Mouse (Mus musculus) liver, adult 2 months (tissue): ENCODE measurements around the gene 9930104L06Rik. TPM values are rescaled to one million over a fixed set of nuclear protein-coding genes. Genes with fewer than 3 reads are reported as not detected.

Experiments used
- DNase-seq: peaks from one replicate; pipeline ENCODE4 v3.0.0-alpha.2; 2011; ENCODE audit warnings: low read depth, low spot score; ENCODE audit errors: extremely low read depth
- H3K27ac ChIP-seq: fragments of 200-500 bp; replicated peaks from 2 replicates; pipeline ENCODE4 v1.5.1; 2012; ENCODE audit warnings: low read depth, mild to moderate bottlenecking, control low read depth, inconsistent platforms, low read length; ENCODE audit not compliant: insufficient read depth
- H3K27me3 ChIP-seq: fragments of 200-500 bp; 2 replicates; pipeline ENCODE4 v1.6.1; 2012; ENCODE audit warnings: mild to moderate bottlenecking, moderate library complexity, low read length, inconsistent platforms; ENCODE audit not compliant: control insufficient read depth, insufficient read depth
- H3K36me3 ChIP-seq: fragments of 200-500 bp; 2 replicates; pipeline ENCODE4 v1.6.1; 2012; ENCODE audit warnings: low read length, inconsistent platforms; ENCODE audit not compliant: control insufficient read depth, insufficient read depth
- H3K4me1 ChIP-seq: fragments of 200-500 bp; 2 replicates; pipeline ENCODE4 v1.6.1; 2011; ENCODE audit warnings: low read length; ENCODE audit not compliant: control insufficient read depth, insufficient read depth
- H3K4me3 ChIP-seq: fragments of 200-500 bp; 2 replicates; pipeline ENCODE4 v1.5.1; 2011; ENCODE audit warnings: low read depth, mild to moderate bottlenecking, control low read depth, low read length, moderate library complexity; ENCODE audit not compliant: insufficient read depth
- H3K79me2 ChIP-seq: fragments of 200-500 bp; 2 replicates; pipeline ENCODE4 v1.6.1; 2012; ENCODE audit warnings: inconsistent platforms, mild to moderate bottlenecking, low read length, moderate library complexity; ENCODE audit not compliant: control insufficient read depth, insufficient read depth
- H3K9ac ChIP-seq: fragments of 200-500 bp; 2 replicates; pipeline ENCODE4 v1.6.1; 2012; ENCODE audit warnings: low read depth, mild to moderate bottlenecking, control low read depth, inconsistent platforms, low read length
- CTCF ChIP-seq: fragments of 200-500 bp; IDR thresholded peaks from 2 replicates; pipeline ENCODE4 v1.5.1; 2011; ENCODE audit warnings: low read depth, low read length, control low read depth
- POLR2A ChIP-seq: fragments of 200-500 bp; IDR thresholded peaks from 2 replicates; pipeline ENCODE4 v1.6.1; 2011; ENCODE audit warnings: low read length, control low read depth; ENCODE audit not compliant: insufficient read depth; ENCODE audit errors: extremely low read depth
- WGBS: fragments of 180-500 bp; shearing (Covaris S2); methylation state at CpG from one replicate; pipeline ENCODE4 v1.1.7; 2018; 5-methylcytosine and 5-hydroxymethylcytosine counted together
- polyA plus RNA-seq: library from polyadenylated mRNA; depleted of rRNA; stranded (reverse); fragments of >200 nt; gene quantifications from 2 replicates; pipeline ENCODE4 v1.2.3, GENCODE M21; 2012
- total RNA-seq: library from RNA; depleted of rRNA; stranded (reverse); fragments of >200 nt; gene quantifications from 2 replicates; pipeline ENCODE4 v1.2.3, GENCODE M21; 2014

Gene 9930104L06Rik
- total and polyA plus RNA-seq, 2 experiments, result 4.1 to 9.2 TPM

DNA sequence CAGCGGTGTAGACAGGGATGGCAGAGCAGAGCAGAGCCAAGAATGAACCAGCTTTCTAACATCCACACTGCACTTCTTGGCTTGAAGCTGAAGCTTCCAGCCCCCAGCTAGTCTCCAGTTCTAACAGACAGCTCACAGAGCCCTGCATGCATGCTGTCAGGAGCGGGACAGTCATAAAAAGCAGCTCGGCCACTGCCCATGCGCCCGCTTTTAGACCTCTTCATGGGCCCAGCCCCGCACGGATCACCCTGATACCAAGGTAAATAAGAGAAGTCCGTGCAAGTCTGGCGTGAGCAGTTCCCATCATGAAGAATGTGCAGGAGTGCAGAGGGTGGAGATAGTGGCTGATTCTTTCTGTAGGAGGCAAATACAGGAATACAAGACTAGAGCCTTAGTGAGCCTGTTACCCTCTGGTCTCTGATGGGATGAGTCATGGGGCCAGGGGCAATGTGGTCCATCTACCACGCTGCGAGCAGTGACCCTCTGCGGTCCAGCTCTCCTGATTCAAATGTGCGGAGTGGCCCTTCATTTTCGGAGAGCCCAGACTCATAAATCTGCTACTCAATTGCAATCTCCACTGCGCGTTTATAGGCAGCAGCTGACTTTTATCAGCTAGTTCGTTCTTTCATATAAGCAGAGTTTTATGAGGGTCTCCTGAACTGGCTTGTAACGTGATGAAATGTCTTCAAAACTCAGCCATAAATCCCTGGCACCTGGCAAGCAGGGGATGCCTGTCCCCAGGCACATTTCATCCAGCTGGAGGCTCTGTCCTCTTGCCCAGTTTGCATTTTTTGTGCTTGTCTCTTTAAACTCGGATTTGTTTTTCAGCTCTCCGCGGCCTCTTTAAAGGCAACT, 13.6 kb downstream of the 9930104L06Rik start:
- no peak for DNase-seq
- no peaks in the 10 kb centered on the region for H3K4me1 ChIP-seq
- H3K79me2 ChIP-seq, result no peaks in the 10 kb centered on the region
- no peak overlapping the region for H3K4me3 ChIP-seq
- no peak for TF ChIP-seq CTCF
- no peak for TF ChIP-seq POLR2A
- H3K27ac ChIP-seq, result no peak overlapping the region
- no peaks in the 10 kb centered on the region for H3K36me3 ChIP-seq
- no peak overlapping the region for H3K9ac ChIP-seq
- H3K27me3 ChIP-seq, result no peaks in the 10 kb centered on the region
- 81% methylated on average over 21 of the region's 21 CpGs for whole genome bisulfite sequencing

DNA sequence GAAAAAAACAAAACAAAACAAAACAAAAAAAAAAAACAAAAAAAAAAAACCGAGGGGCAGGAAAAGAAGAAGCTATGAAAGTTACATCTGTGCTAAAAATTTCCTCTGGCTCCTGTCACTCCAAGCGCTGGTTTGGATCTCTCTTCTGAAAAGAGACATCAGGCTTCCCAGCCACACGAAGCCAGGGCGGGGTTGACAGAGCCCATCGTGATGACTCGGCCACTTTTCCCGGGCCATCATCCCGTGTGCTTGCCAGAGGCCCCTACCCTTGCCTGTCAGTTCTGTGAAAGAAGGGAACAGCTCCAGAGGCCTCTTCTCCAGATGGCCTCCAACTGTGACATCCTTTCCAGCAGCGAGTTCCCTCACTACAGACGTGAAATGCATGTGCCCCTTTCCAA, 14.2 kb downstream of the 9930104L06Rik start:
- 48% methylated on average over 10 of the region's 10 CpGs for WGBS
- H3K36me3 ChIP-seq, result no peaks in the 10 kb centered on the region
- no peak for DNase-seq

DNA sequence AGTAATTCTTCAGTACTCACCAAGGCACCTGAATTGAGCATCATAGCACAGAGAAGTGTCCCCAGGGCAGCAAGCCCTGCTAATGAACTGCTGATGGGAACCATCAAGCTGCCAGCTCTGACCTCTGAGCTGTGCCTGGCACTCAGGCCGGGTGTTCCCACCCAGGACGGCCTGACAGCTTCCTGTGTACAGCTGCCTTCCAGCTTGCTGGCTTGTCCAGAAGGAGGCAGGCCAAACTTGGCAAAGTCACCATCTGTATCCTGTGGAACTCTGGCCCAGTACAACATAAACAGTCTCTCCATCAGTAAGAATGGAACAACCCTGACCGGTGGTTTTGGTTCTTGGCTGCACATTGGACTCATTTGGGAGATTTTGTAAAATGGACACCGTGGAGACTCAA, 16.7 kb downstream of the 9930104L06Rik start:
- TF ChIP-seq CTCF (no peak), POLR2A (no peak)
- WGBS, result 53% methylated on average over 4 of the region's 4 CpGs
- Histone ChIP-seq H3K79me2 (no peaks in the 10 kb centered on the region), H3K27ac (no peak overlapping the region), H3K9ac (no peak overlapping the region), H3K4me1 (no peaks in the 10 kb centered on the region), H3K27me3 (no peaks in the 10 kb centered on the region), H3K4me3 (no peak overlapping the region), H3K36me3 (no peaks in the 10 kb centered on the region)
- DNase-seq, result no peak

More for the DNA sequence above, 14.2 kb downstream of the 9930104L06Rik start:
- H3K4me1 ChIP-seq, result no peaks in the 10 kb centered on the region
- H3K27me3 ChIP-seq, result no peaks in the 10 kb centered on the region
- no peaks in the 10 kb centered on the region for H3K79me2 ChIP-seq
- no peak for TF ChIP-seq CTCF
- no peak for TF ChIP-seq POLR2A
- H3K4me3 ChIP-seq, result no peak overlapping the region
- H3K27ac ChIP-seq, result no peak overlapping the region
- H3K9ac ChIP-seq, result no peak overlapping the region

DNA sequence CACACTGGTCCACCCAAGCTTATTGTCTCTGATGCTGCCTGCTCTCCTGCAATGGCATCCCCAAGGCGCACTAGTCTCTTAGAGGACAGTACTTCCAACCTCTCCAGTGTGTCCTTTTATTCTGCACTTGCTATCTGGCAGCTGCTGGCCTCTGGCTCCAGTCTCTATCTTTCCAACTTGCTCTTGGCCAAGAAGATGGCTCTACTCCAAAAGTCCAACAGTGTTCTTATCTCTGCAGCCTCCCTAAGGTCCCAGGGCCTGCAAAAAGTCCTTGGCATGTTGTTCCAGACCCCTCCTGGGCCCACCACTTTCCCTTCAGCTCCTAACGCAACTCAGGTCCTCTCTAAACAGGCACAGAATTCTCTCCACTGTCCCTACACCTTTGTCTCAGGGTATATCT, 20.4 kb downstream of the 9930104L06Rik start:
- WGBS, result 63% methylated on average over 2 of the region's 2 CpGs
- DNase-seq, result no peak

DNA sequence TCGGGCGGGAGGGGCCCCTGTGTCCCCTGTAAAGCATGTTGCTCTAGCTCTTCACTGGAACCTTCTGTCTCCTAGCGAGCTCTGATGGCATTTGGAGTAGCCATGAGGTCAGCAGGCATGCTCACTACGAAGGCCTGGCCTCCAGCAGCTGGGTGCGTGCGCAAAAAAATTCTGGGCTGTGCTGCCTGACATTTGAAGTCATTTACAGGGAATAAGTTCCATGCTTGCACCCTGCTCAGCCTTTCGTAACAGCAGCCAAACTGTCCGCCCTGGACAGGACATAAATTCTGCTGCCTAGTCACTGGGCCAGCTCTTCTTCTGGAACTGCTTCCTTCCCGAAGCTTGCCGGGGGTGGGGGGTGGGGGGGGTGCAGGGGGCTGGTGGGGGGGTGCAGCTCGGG, 22.2 kb downstream of the 9930104L06Rik start:
- Histone ChIP-seq H3K4me1 (no peaks in the 10 kb centered on the region), H3K79me2 (no peaks in the 10 kb centered on the region), H3K4me3 (no peak overlapping the region), H3K27ac (no peak overlapping the region), H3K9ac (no peak overlapping the region), H3K27me3 (no peaks in the 10 kb centered on the region; the same call in 1 of the 2 replicates), H3K36me3 (no peaks in the 10 kb centered on the region)
- WGBS, result 60% methylated on average over 11 of the region's 11 CpGs
- no peak for TF ChIP-seq CTCF
- TF ChIP-seq POLR2A, result no peak
- DNase-seq, result no peak

More for the DNA sequence above, 20.4 kb downstream of the 9930104L06Rik start:
- no peaks in the 10 kb centered on the region for H3K36me3 ChIP-seq
- H3K4me3 ChIP-seq, result no peak overlapping the region
- no peaks in the 10 kb centered on the region; the same call in 1 of the 2 replicates for H3K27me3 ChIP-seq
- TF ChIP-seq CTCF, result no peak
- TF ChIP-seq POLR2A, result no peak
- H3K79me2 ChIP-seq, result no peaks in the 10 kb centered on the region
- no peak overlapping the region for H3K9ac ChIP-seq
- no peak overlapping the region for H3K27ac ChIP-seq
- H3K4me1 ChIP-seq, result no peaks in the 10 kb centered on the region

DNA sequence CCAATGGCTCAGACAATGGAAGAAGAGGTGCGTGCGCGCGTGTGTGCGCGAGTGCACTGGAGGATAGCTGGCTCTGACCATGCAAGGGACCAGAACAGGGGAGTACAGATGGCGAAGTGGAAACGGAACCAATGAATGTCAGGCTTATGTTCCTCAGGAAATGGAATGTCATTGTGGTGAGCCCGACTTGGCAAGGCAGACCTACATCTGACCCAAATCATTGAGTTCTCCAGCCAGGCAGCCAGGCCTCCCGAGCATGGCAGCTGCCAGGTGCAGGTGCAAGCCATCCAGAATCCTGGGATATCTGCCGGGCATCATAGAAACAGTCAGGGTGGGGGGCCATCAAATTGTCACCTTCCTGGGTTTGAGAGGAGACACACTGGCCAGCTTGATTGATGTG, 24.1 kb downstream of the 9930104L06Rik start:
- WGBS, result 86% methylated on average over 11 of the region's 11 CpGs
- Histone ChIP-seq H3K27me3 (no peaks in the 10 kb centered on the region; the same call in 1 of the 2 replicates), H3K79me2 (no peaks in the 10 kb centered on the region), H3K36me3 (no peaks in the 10 kb centered on the region), H3K4me1 (no peaks in the 10 kb centered on the region), H3K27ac (no peak overlapping the region), H3K4me3 (no peak overlapping the region), H3K9ac (no peak overlapping the region)
- DNase-seq, result no peak
- no peak for TF ChIP-seq POLR2A
- no peak for TF ChIP-seq CTCF
